Mouse (Mus musculus): ENCODE results near the gene Micu2.
A peak's percentile ranks its signal among the peaks of the same experiment; 100 is the strongest.
"Not testable (repeated sequence)": the region's sequence is repeated elsewhere in the genome, so short reads cannot be mapped to it uniquely, and the experiment has no call there.

Gene Micu2

GRCm38 (mm10) chr14:57961861-57962260, 37.2 kb downstream of the Micu2 start:
- no peak for DNase-seq (ENCODE audit: low read depth)

- peak; percentile 21 for DNase-seq (ENCODE audit: low read depth)
Measured at GRCm38 (mm10) chr14:57951089-57951488, 48.0 kb downstream of the Micu2 start.

GRCm38 (mm10) chr14:57945834-57946233, 53.2 kb downstream of the Micu2 start:
- no peak for DNase-seq (ENCODE audit: low read depth)

GRCm38 (mm10) chr14:57937297-57937696, 61.8 kb downstream of the Micu2 start:
- no peak for DNase-seq (ENCODE audit: low read depth)

GRCm38 (mm10) chr14:57934666-57935065, 64.4 kb downstream of the Micu2 start:
- DNase-seq (ENCODE audit: low read depth), result no peak

GRCm38 (mm10) chr14:57933608-57934007, 65.5 kb downstream of the Micu2 start:
- no peak for DNase-seq (ENCODE audit: low read depth)

GRCm38 (mm10) chr14:57932881-57933443, 66.1 kb downstream of the Micu2 start:
- no peak for DNase-seq (ENCODE audit: low read depth)

GRCm38 (mm10) chr14:57921428-57922131, 77.5 kb downstream of the Micu2 start:
- no peak for DNase-seq (ENCODE audit: low read depth)

GRCm38 (mm10) chr14:57920568-57921310, 78.3 kb downstream of the Micu2 start:
- DNase-seq (ENCODE audit: low read depth), result no peak

- DNase-seq (ENCODE audit: low read depth), result no peak
Measured at GRCm38 (mm10) chr14:57919148-57919875, 79.8 kb downstream of the Micu2 start.

GRCm38 (mm10) chr14:57915341-57915740, 83.7 kb downstream of the Micu2 start:
- DNase-seq (ENCODE audit: low read depth), result no peak

- not testable (repeated sequence) for DNase-seq (ENCODE audit: low read depth)
Measured at GRCm38 (mm10) chr14:57912211-57913007, 86.7 kb downstream of the Micu2 start.

GRCm38 (mm10) chr14:57911787-57912186, 87.3 kb downstream of the Micu2 start:
- peak; percentile 18 for DNase-seq (ENCODE audit: low read depth)

GRCm38 (mm10) chr14:57911316-57911715, 87.7 kb downstream of the Micu2 start:
- DNase-seq (ENCODE audit: low read depth), result peak; percentile 30

GRCm38 (mm10) chr14:57910501-57911068, 88.5 kb downstream of the Micu2 start:
- peak; percentile 93 for DNase-seq (ENCODE audit: low read depth)

GRCm38 (mm10) chr14:57909297-57909696, 89.8 kb downstream of the Micu2 start:
- no peak for DNase-seq (ENCODE audit: low read depth)

- DNase-seq (ENCODE audit: low read depth), result peak; percentile 71
Measured at GRCm38 (mm10) chr14:57908431-57908830, 90.6 kb downstream of the Micu2 start.

GRCm38 (mm10) chr14:57901998-57902397, 97.1 kb downstream of the Micu2 start:
- no peak for DNase-seq (ENCODE audit: low read depth)

- no peak for DNase-seq (ENCODE audit: low read depth)
Measured at GRCm38 (mm10) chr14:57896882-57897281, 102.2 kb downstream of the Micu2 start.

- not testable (repeated sequence) for DNase-seq (ENCODE audit: low read depth)
Measured at GRCm38 (mm10) chr14:57896088-57896871, 102.8 kb downstream of the Micu2 start.

Data from naive thymus-derived CD4-positive, alpha-beta T cell, adult 2 months (primary cell).